Mouse (Mus musculus) lung, embryonic 15.5 days (tissue): ENCODE data around the gene Kcnn1. TPM values are rescaled to one million over a fixed set of nuclear protein-coding genes. Genes with fewer than 3 reads are reported as not detected.

Experiments
- microRNA-seq: library from miRNA; unstranded; fragments of <30 nt; microRNA quantifications from one replicate; pipeline ENCODE4, GENCODE M21; 2016
- polyA plus RNA-seq: library from polyadenylated mRNA; unstranded; fragments of >200 nt; fragmentation: Nextera tagmentation; extraction: Ambion mirVana; gene quantifications from 2 replicates; pipeline ENCODE4 v1.2.1, GENCODE M21; 2015

Gene Kcnn1
- polyA plus RNA-seq, 1 experiment from 2014 or later, result 1.2 TPM

Small RNAs within 50 kb of the gene (microRNA-seq; reads per million reads assigned to microRNA genes)
- not detected for gene Mir7067
- gene Mir7240, result not detected

Other genes with a start within 250 kb of the Kcnn1 start
- gene Lrrc25, start 247.1 kb downstream of the Kcnn1 start, polyA plus RNA-seq, result 1.9 and 2.5 TPM in 2 replicates
- 0.31 and 0.45 TPM in 2 replicates for gene Gdf15, start 230.8 kb downstream of the Kcnn1 start, polyA plus RNA-seq
- 38.5 and 47.7 TPM in 2 replicates for gene Pgpep1, start 202.9 kb downstream of the Kcnn1 start, polyA plus RNA-seq
- 268 and 320 TPM in 2 replicates for gene Lsm4, start 190.0 kb downstream of the Kcnn1 start, polyA plus RNA-seq
- gene Jund, start 164.3 kb downstream of the Kcnn1 start, polyA plus RNA-seq, result 49.7 TPM in 2 replicates
- 0.02 TPM in 1 of 2 replicates, not detected in the other for gene Iqcn, start 159.8 kb downstream of the Kcnn1 start, polyA plus RNA-seq
- not detected in 2 replicates for gene Gm3336, start 144.7 kb downstream of the Kcnn1 start, polyA plus RNA-seq
- 0.08 and 0.16 TPM in 2 replicates for gene Pde4c, start 139.5 kb downstream of the Kcnn1 start, polyA plus RNA-seq
- 12.8 and 12.9 TPM in 2 replicates for gene Rab3a, start 108.6 kb downstream of the Kcnn1 start, polyA plus RNA-seq
- 35.4 and 36.2 TPM in 2 replicates for gene Mpv17l2, start 102.3 kb downstream of the Kcnn1 start, polyA plus RNA-seq
- gene Pik3r2, start 86.5 kb downstream of the Kcnn1 start, polyA plus RNA-seq, result 56.1 and 56.8 TPM in 2 replicates
- gene Mast3, start 58.2 kb downstream of the Kcnn1 start, polyA plus RNA-seq, result 13.6 and 15.8 TPM in 2 replicates
- 0.16 and 0.27 TPM in 2 replicates for gene Il12rb1, start 54.8 kb downstream of the Kcnn1 start, polyA plus RNA-seq
- 4.5 and 5.5 TPM in 2 replicates for gene Arrdc2, start 23.5 kb downstream of the Kcnn1 start, polyA plus RNA-seq
- 112 and 118 TPM in 2 replicates for gene Ccdc124, start 10.7 kb upstream of the Kcnn1 start, polyA plus RNA-seq
- 0.25 and 0.29 TPM in 2 replicates for gene Slc5a5, start 29.5 kb upstream of the Kcnn1 start, polyA plus RNA-seq
- 4,502 and 4,535 TPM in 2 replicates for gene Rpl18a, start 34.2 kb upstream of the Kcnn1 start, polyA plus RNA-seq
- gene Map1s, start 42.7 kb upstream of the Kcnn1 start, polyA plus RNA-seq, result 49.8 and 50.9 TPM in 2 replicates